Mouse (Mus musculus) E14TG2a.4 (cell line): ENCODE measurements around the gene Arhgap20.

ENCODE experiments used
- H3K27me3 ChIP-seq: 2 replicates; pipeline ENCODE4 v1.6.1; 2014; ENCODE audit warnings: low read length, control low read depth; ENCODE audit not compliant: insufficient read depth
- H3K36me3 ChIP-seq: 2 replicates; pipeline ENCODE4 v1.6.1; 2014; ENCODE audit warnings: low read length, control low read depth; ENCODE audit not compliant: insufficient read depth
- H3K4me1 ChIP-seq: replicated peaks from 2 replicates; pipeline ENCODE4 v1.6.1; 2014; ENCODE audit warnings: low read depth, low read length, control low read depth
- H3K4me3 ChIP-seq: replicated peaks from 2 replicates; pipeline ENCODE4 v1.5.1; 2014; ENCODE audit warnings: mild to moderate bottlenecking, low read length
- H3K9me3 ChIP-seq: 2 replicates; pipeline ENCODE4 v1.6.1; 2014; ENCODE audit warnings: low read length, control low read depth
- CTCF ChIP-seq: conservative IDR thresholded peaks from 2 replicates; pipeline ENCODE4 v1.5.1; 2014; ENCODE audit warnings: low read length
- NANOG ChIP-seq: IDR thresholded peaks from 2 replicates; pipeline ENCODE4 v1.6.1; 2014; ENCODE audit warnings: borderline replicate concordance, low read length, mixed read lengths
- POU5F1 ChIP-seq: IDR thresholded peaks from 2 replicates; pipeline ENCODE4 v1.6.1; 2014; ENCODE audit warnings: low read length, borderline replicate concordance

Arhgap20 gene

DNA sequence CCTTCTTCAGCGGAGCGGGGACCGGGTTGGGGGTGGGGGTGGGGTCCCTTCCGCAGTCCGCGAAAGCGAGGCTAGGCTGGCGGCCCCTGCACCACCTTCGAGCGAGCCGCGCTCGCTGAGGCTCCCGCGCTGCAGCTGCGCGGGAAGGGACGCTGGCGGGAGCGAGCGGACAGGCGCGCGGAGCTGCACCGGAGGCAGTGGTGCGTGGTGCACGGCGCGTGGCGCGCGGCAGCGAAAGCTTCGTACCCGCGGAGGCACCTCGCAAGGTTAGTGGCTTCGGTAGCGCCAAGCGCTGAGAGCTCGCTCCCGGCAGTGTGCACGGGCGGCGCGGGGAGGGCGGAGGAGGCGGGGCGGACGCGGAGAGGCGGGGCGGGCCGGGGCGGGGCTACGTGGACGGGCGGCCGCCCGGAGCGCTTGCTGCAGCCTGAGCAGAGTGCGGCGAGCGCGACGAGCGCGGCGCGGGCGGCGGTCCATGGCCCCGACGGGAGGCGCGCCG is at the start of gene Arhgap20:
TSS of gene Arhgap20 (plus strand) at position 417 of the 496 bp plus-strand sequence.
- Histone ChIP-seq H3K27me3 (peaks cover 69% of the 10 kb centered on the region), H3K4me3 (peak within 1 kb of the TSS; percentile 87), H3K9me3 (no peaks in the 10 kb centered on the region), H3K36me3 (no peaks in the 10 kb centered on the region), H3K4me1 (peaks cover 20% of the 10 kb centered on the region)
- no peak for TF ChIP-seq NANOG
- TF ChIP-seq CTCF: no peak
- no peak for TF ChIP-seq POU5F1

GRCm38 (mm10) chr9:51718793-51719192 is 46.3 kb upstream of the Arhgap20 start:
- Histone ChIP-seq H3K9me3 (no peaks in the 10 kb centered on the region), H3K4me1 (no peaks in the 10 kb centered on the region), H3K36me3 (no peaks in the 10 kb centered on the region), H3K4me3 (no peak overlapping the region), H3K27me3 (no peaks in the 10 kb centered on the region)
- TF ChIP-seq CTCF (no peak), NANOG (no peak), POU5F1 (no peak)

GRCm38 (mm10) chr9:51727960-51728359 is 37.2 kb upstream of the Arhgap20 start:
- no peaks in the 10 kb centered on the region for H3K4me1 ChIP-seq
- no peaks in the 10 kb centered on the region for H3K9me3 ChIP-seq
- H3K4me3 ChIP-seq: no peak overlapping the region
- H3K36me3 ChIP-seq: no peaks in the 10 kb centered on the region
- no peaks in the 10 kb centered on the region for H3K27me3 ChIP-seq
- TF ChIP-seq POU5F1 (no peak), NANOG (no peak), CTCF (no peak)

DNA sequence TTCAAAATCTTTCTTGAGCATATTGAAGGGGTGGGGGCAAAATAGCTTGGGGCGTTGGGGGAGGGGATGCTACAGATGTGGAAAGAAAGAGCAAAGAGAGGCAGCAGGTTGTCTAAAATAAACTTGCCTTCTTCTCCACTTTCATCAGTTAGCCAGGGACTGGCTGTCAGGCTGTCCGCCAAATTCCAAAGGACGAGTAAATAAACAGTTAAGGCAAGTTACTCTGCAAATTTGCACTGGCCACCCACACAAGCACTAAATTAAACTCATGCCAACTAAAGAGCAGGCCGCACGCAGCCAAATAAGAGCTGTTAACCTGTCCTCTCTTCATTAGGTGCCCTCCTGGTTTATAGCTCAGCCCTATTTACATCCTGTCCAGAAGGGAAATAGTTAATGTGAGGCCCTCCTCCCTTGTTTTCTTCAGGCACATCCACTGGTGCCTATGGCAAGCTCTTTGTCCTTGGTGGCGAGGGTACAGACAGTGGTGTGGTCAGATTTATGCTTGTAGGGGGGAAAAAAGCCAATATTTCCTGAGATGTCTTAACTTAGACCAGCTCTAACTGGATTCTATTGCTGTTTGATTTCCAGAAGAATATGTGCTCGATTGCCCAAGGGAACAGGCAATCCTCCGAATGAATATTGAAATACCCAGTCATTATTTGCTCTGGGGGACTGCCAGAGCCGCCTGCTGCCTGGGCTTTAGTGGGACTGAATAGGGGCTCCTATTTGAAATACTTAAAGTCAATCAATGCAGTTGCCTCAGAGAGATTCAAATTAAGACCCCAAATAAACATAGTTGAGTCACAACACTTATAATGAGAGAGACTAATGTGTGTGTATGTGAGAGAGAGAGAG is 29.7 kb upstream of the Arhgap20 start:
- TF ChIP-seq NANOG: no peak
- TF ChIP-seq POU5F1: no peak
- no peak for TF ChIP-seq CTCF
- Histone ChIP-seq H3K27me3 (no peaks in the 10 kb centered on the region), H3K4me3 (no peak overlapping the region), H3K9me3 (no peaks in the 10 kb centered on the region), H3K4me1 (no peaks in the 10 kb centered on the region), H3K36me3 (no peaks in the 10 kb centered on the region)

- no peak for TF ChIP-seq NANOG
Observed at GRCm38 (mm10) chr9:51736750-51737368, 28.3 kb upstream of the Arhgap20 start.

GRCm38 (mm10) chr9:51738349-51738748 is 26.8 kb upstream of the Arhgap20 start:
- no peak for TF ChIP-seq NANOG
- no peak for TF ChIP-seq CTCF
- TF ChIP-seq POU5F1: no peak
- H3K9me3 ChIP-seq: no peaks in the 10 kb centered on the region
- H3K4me1 ChIP-seq: no peaks in the 10 kb centered on the region
- no peaks in the 10 kb centered on the region for H3K27me3 ChIP-seq
- no peak overlapping the region for H3K4me3 ChIP-seq
- H3K36me3 ChIP-seq: no peaks in the 10 kb centered on the region

More at GRCm38 (mm10) chr9:51736750-51737368, 28.3 kb upstream of the Arhgap20 start:
- Histone ChIP-seq H3K36me3 (no peaks in the 10 kb centered on the region), H3K4me3 (no peak overlapping the region), H3K27me3 (no peaks in the 10 kb centered on the region), H3K9me3 (no peaks in the 10 kb centered on the region), H3K4me1 (no peaks in the 10 kb centered on the region)

GRCm38 (mm10) chr9:51739826-51740225 is 25.3 kb upstream of the Arhgap20 start:
- Histone ChIP-seq H3K4me3 (no peak overlapping the region), H3K4me1 (no peaks in the 10 kb centered on the region), H3K36me3 (no peaks in the 10 kb centered on the region), H3K27me3 (no peaks in the 10 kb centered on the region), H3K9me3 (no peaks in the 10 kb centered on the region)
- TF ChIP-seq CTCF (no peak), NANOG (no peak), POU5F1 (no peak)

- Histone ChIP-seq H3K36me3 (no peaks in the 10 kb centered on the region), H3K4me1 (no peaks in the 10 kb centered on the region), H3K9me3 (no peaks in the 10 kb centered on the region), H3K27me3 (no peaks in the 10 kb centered on the region), H3K4me3 (no peak overlapping the region)
- TF ChIP-seq POU5F1 (no peak), NANOG (no peak), CTCF (no peak)
Observed at GRCm38 (mm10) chr9:51750144-51750543, 15.0 kb upstream of the Arhgap20 start.

- no peaks in the 10 kb centered on the region for H3K36me3 ChIP-seq
- no peak overlapping the region for H3K4me3 ChIP-seq
- H3K9me3 ChIP-seq: no peaks in the 10 kb centered on the region
- peaks cover 44% of the 10 kb centered on the region for H3K27me3 ChIP-seq
- H3K4me1 ChIP-seq: peaks cover 10% of the 10 kb centered on the region
- TF ChIP-seq NANOG: no peak
- no peak for TF ChIP-seq POU5F1
- TF ChIP-seq CTCF: no peak
Observed at GRCm38 (mm10) chr9:51761003-51761402, 4.1 kb upstream of the Arhgap20 start.
